Mouse (Mus musculus) brain, embryonic 14.5 days (tissue): ENCODE data around the gene Grik3. TPM values are rescaled to one million over a fixed set of nuclear protein-coding genes. Genes with fewer than 3 reads are reported as not detected.

Experiments used
- DNase-seq: peaks from one replicate; pipeline ENCODE4 v3.0.0-alpha.2; 2011; ENCODE audit warnings: low read depth
- CTCF ChIP-seq: fragments of 200-500 bp; IDR thresholded peaks from 2 replicates; pipeline ENCODE4 v1.5.1; 2012; ENCODE audit warnings: inconsistent platforms, mild to moderate bottlenecking, moderate library complexity, borderline replicate concordance; ENCODE audit not compliant: insufficient read depth, insufficient read length; ENCODE audit errors: extremely low read depth
- POLR2A ChIP-seq: fragments of 200-500 bp; IDR thresholded peaks from 2 replicates; pipeline ENCODE4 v1.6.1; 2012; ENCODE audit warnings: mild to moderate bottlenecking, inconsistent platforms, borderline replicate concordance; ENCODE audit not compliant: poor library complexity, insufficient read depth, insufficient read length, severe bottlenecking; ENCODE audit errors: extremely low read depth
- polyA plus RNA-seq: library from polyadenylated mRNA; depleted of rRNA; stranded (reverse); fragments of >200 nt; gene quantifications from 2 replicates; pipeline ENCODE4 v1.2.3, GENCODE M21; 2012; rRNA removed

The Grik3 gene
- 28.2 and 37.1 TPM in 2 replicates for polyA plus RNA-seq

- no peak for DNase-seq
- no peak for TF ChIP-seq CTCF
- TF ChIP-seq POLR2A = no peak
Observed at GRCm38 (mm10) chr4:125490661-125491504, at the start of gene Grik3. Gene Grik3, plus strand, starts transcription at chr4:125490700.

GRCm38 (mm10) chr4:125441821-125442220 is 48.7 kb upstream of the Grik3 start:
- no peak for DNase-seq
- TF ChIP-seq CTCF (no peak), POLR2A (no peak)

GRCm38 (mm10) chr4:125444366-125444765 is 46.1 kb upstream of the Grik3 start:
- DNase-seq = peak; percentile 63
- TF ChIP-seq CTCF (no peak), POLR2A (no peak)

- peak; percentile 79 for DNase-seq
- no peak for TF ChIP-seq POLR2A
- TF ChIP-seq CTCF = no peak
Observed at GRCm38 (mm10) chr4:125450602-125451321, 39.7 kb upstream of the Grik3 start.

- peak; percentile 45 for DNase-seq
- TF ChIP-seq POLR2A (no peak), CTCF (no peak)
Observed at GRCm38 (mm10) chr4:125451821-125452220, 38.7 kb upstream of the Grik3 start.

GRCm38 (mm10) chr4:125456506-125456905 is 34.0 kb upstream of the Grik3 start:
- DNase-seq = peak; percentile 51
- no peak for TF ChIP-seq CTCF
- TF ChIP-seq POLR2A = no peak

GRCm38 (mm10) chr4:125457152-125458093 is 33.1 kb upstream of the Grik3 start:
- TF ChIP-seq CTCF (no peak), POLR2A (no peak)
- peak; percentile 62 for DNase-seq

GRCm38 (mm10) chr4:125459791-125460190 is 30.7 kb upstream of the Grik3 start:
- no peak for TF ChIP-seq POLR2A
- no peak for TF ChIP-seq CTCF
- DNase-seq = no peak

- TF ChIP-seq CTCF (no peak), POLR2A (no peak)
- no peak for DNase-seq
Observed at GRCm38 (mm10) chr4:125469711-125470372, 20.7 kb upstream of the Grik3 start.

GRCm38 (mm10) chr4:125474903-125475302 is 15.6 kb upstream of the Grik3 start:
- TF ChIP-seq POLR2A (no peak), CTCF (no peak)

GRCm38 (mm10) chr4:125478071-125478470 is 12.4 kb upstream of the Grik3 start:
- no peak for TF ChIP-seq POLR2A
- TF ChIP-seq CTCF = no peak
- peak; percentile 91 for DNase-seq

More at GRCm38 (mm10) chr4:125474903-125475302, 15.6 kb upstream of the Grik3 start:
- DNase-seq = no peak
